Mouse (Mus musculus) Muller cell, postnatal 12 days (primary cell): ENCODE data around the gene Tnrc6b.
A peak's percentile ranks its signal among the peaks of the same experiment; 100 is the strongest.

ENCODE experiments used
- DNase-seq: peaks from one replicate; pipeline ENCODE4 v3.0.0-alpha.2; 2015; ENCODE audit errors: inconsistent ontology term

Gene Tnrc6b

GRCm38 (mm10) chr15:80738244-80738643 is 27.1 kb downstream of the Tnrc6b start:
- DNase-seq = no peak

GRCm38 (mm10) chr15:80739972-80740371 is 28.9 kb downstream of the Tnrc6b start:
- no peak for DNase-seq

- DNase-seq = no peak
Observed at GRCm38 (mm10) chr15:80741836-80742235, 30.7 kb downstream of the Tnrc6b start.

- no peak for DNase-seq
Observed at GRCm38 (mm10) chr15:80742991-80743474, 31.9 kb downstream of the Tnrc6b start.

GRCm38 (mm10) chr15:80743606-80744005 is 32.5 kb downstream of the Tnrc6b start:
- no peak for DNase-seq

GRCm38 (mm10) chr15:80744667-80745422 is 33.7 kb downstream of the Tnrc6b start:
- no peak for DNase-seq

GRCm38 (mm10) chr15:80748979-80749378 is 37.9 kb downstream of the Tnrc6b start:
- DNase-seq = no peak

- DNase-seq = no peak
Observed at GRCm38 (mm10) chr15:80753351-80753750, 42.2 kb downstream of the Tnrc6b start.

GRCm38 (mm10) chr15:80754103-80754502 is 43.0 kb downstream of the Tnrc6b start:
- no peak for DNase-seq

- DNase-seq = no peak
Observed at GRCm38 (mm10) chr15:80759451-80759850, 48.3 kb downstream of the Tnrc6b start.

- DNase-seq = no peak
Observed at GRCm38 (mm10) chr15:80760504-80760903, 49.4 kb downstream of the Tnrc6b start.

GRCm38 (mm10) chr15:80760935-80761334 is 49.8 kb downstream of the Tnrc6b start:
- no peak for DNase-seq

- peak; percentile 23 for DNase-seq
Observed at GRCm38 (mm10) chr15:80762621-80763020, 51.5 kb downstream of the Tnrc6b start.

GRCm38 (mm10) chr15:80764666-80765065 is 53.6 kb downstream of the Tnrc6b start:
- no peak for DNase-seq

- DNase-seq = peak; percentile 71
Observed at GRCm38 (mm10) chr15:80765381-80765780, 54.3 kb downstream of the Tnrc6b start.

- DNase-seq = peak; percentile 90
Observed at GRCm38 (mm10) chr15:80768216-80768615, 57.1 kb downstream of the Tnrc6b start.

- no peak for DNase-seq
Observed at GRCm38 (mm10) chr15:80771926-80772441, 60.9 kb downstream of the Tnrc6b start.

GRCm38 (mm10) chr15:80774666-80775065 is 63.6 kb downstream of the Tnrc6b start:
- no peak for DNase-seq

GRCm38 (mm10) chr15:80779006-80779405 is 67.9 kb downstream of the Tnrc6b start:
- no peak for DNase-seq

- no peak for DNase-seq
Observed at GRCm38 (mm10) chr15:80780154-80780751, 69.1 kb downstream of the Tnrc6b start.

GRCm38 (mm10) chr15:80781218-80781806 is 70.2 kb downstream of the Tnrc6b start:
- DNase-seq = no peak

GRCm38 (mm10) chr15:80784553-80784971 is 73.4 kb downstream of the Tnrc6b start:
- DNase-seq = peak; percentile 52
